Mouse (Mus musculus): Measurements from ENCODE around the gene Olfr312. TPM values are rescaled to one million over a fixed set of nuclear protein-coding genes. Genes with fewer than 3 reads are reported as not detected.

Gene Olfr312
- polyA plus RNA-seq, 1 experiment from 2014 or later, result not detected

Other genes with a start within 250 kb of the Olfr312 start
- gene Olfr324, start 234.1 kb upstream of the Olfr312 start, polyA plus RNA-seq (2014; fragmentation: Nextera tagmentation; extraction: Ambion mirVana), result 0.25 TPM in 1 of 2 replicates, not detected in the other
- gene 2210407C18Rik, start 213.2 kb upstream of the Olfr312 start, polyA plus RNA-seq (2014; fragmentation: Nextera tagmentation; extraction: Ambion mirVana), result not detected in 2 replicates
- not detected in 2 replicates for gene Olfr323, start 198.7 kb upstream of the Olfr312 start, polyA plus RNA-seq (2014; fragmentation: Nextera tagmentation; extraction: Ambion mirVana)
- gene Trim58, start 188.8 kb upstream of the Olfr312 start, polyA plus RNA-seq (2014; fragmentation: Nextera tagmentation; extraction: Ambion mirVana), result 0.20 TPM in 1 of 2 replicates, not detected in the other
- not detected in 2 replicates for gene Olfr322, start 170.5 kb upstream of the Olfr312 start, polyA plus RNA-seq (2014; fragmentation: Nextera tagmentation; extraction: Ambion mirVana)
- gene Olfr320, start 148.1 kb upstream of the Olfr312 start, polyA plus RNA-seq (2014; fragmentation: Nextera tagmentation; extraction: Ambion mirVana), result not detected in 2 replicates
- gene Olfr319, start 130.1 kb upstream of the Olfr312 start, polyA plus RNA-seq (2014; fragmentation: Nextera tagmentation; extraction: Ambion mirVana), result not detected in 2 replicates
- not detected in 2 replicates for gene Olfr318, start 105.2 kb upstream of the Olfr312 start, polyA plus RNA-seq (2014; fragmentation: Nextera tagmentation; extraction: Ambion mirVana)
- gene Olfr317, start 90.0 kb upstream of the Olfr312 start, polyA plus RNA-seq (2014; fragmentation: Nextera tagmentation; extraction: Ambion mirVana), result 0.09 and 0.12 TPM in 2 replicates
- not detected in 2 replicates for gene Olfr316, start 76.5 kb upstream of the Olfr312 start, polyA plus RNA-seq (2014; fragmentation: Nextera tagmentation; extraction: Ambion mirVana)
- gene Olfr315, start 56.0 kb upstream of the Olfr312 start, polyA plus RNA-seq (2014; fragmentation: Nextera tagmentation; extraction: Ambion mirVana), result not detected in 2 replicates
- gene Olfr314, start 46.3 kb upstream of the Olfr312 start, polyA plus RNA-seq (2014; fragmentation: Nextera tagmentation; extraction: Ambion mirVana), result not detected in 2 replicates
- 6.5 and 9.4 TPM in 2 replicates for gene Fam183b, start 27.3 kb upstream of the Olfr312 start, polyA plus RNA-seq (2014; fragmentation: Nextera tagmentation; extraction: Ambion mirVana)
- not detected in 2 replicates for gene Olfr313, start 14.2 kb upstream of the Olfr312 start, polyA plus RNA-seq (2014; fragmentation: Nextera tagmentation; extraction: Ambion mirVana)
- gene Olfr311, start 10.0 kb downstream of the Olfr312 start, polyA plus RNA-seq (2014; fragmentation: Nextera tagmentation; extraction: Ambion mirVana), result not detected in 2 replicates
- gene Gm12258, start 17.9 kb downstream of the Olfr312 start, polyA plus RNA-seq (2014; fragmentation: Nextera tagmentation; extraction: Ambion mirVana), result 24.2 and 25.7 TPM in 2 replicates
- gene 2810021J22Rik, start 38.0 kb downstream of the Olfr312 start, polyA plus RNA-seq (2014; fragmentation: Nextera tagmentation; extraction: Ambion mirVana), result 13.6 and 14.6 TPM in 2 replicates
- gene Zfp39, start 75.0 kb downstream of the Olfr312 start, polyA plus RNA-seq (2014; fragmentation: Nextera tagmentation; extraction: Ambion mirVana), result 8.7 and 9.8 TPM in 2 replicates
- gene Btnl10, start 88.7 kb downstream of the Olfr312 start, polyA plus RNA-seq (2014; fragmentation: Nextera tagmentation; extraction: Ambion mirVana), result not detected in 2 replicates
- gene Rnf187, start 109.7 kb downstream of the Olfr312 start, polyA plus RNA-seq (2014; fragmentation: Nextera tagmentation; extraction: Ambion mirVana), result 682 and 743 TPM in 2 replicates
- 109 and 138 TPM in 2 replicates for gene Hist3h2ba, start 119.7 kb downstream of the Olfr312 start, polyA plus RNA-seq (2014; fragmentation: Nextera tagmentation; extraction: Ambion mirVana)
- 86.9 and 94.9 TPM in 2 replicates for gene Hist3h2a, start 125.4 kb downstream of the Olfr312 start, polyA plus RNA-seq (2014; fragmentation: Nextera tagmentation; extraction: Ambion mirVana)
- gene Trim17, start 125.4 kb downstream of the Olfr312 start, polyA plus RNA-seq (2014; fragmentation: Nextera tagmentation; extraction: Ambion mirVana), result 0.76 and 1.1 TPM in 2 replicates
- 18.9 and 22.1 TPM in 2 replicates for gene Trim11, start 148.9 kb downstream of the Olfr312 start, polyA plus RNA-seq (2014; fragmentation: Nextera tagmentation; extraction: Ambion mirVana)

Data from hindbrain, embryonic 14.5 days (tissue).